Mouse (Mus musculus) urinary bladder, postnatal 25 days (tissue): ENCODE data around the gene Mmp25.
"Not testable (repeated sequence)": the region's sequence is repeated elsewhere in the genome, so short reads cannot be mapped to it uniquely, and the experiment has no call there.

Source experiments
- DNase-seq: peaks from one replicate; pipeline ENCODE4 v3.0.0; 2022; ENCODE audit warnings: low spot score

Mmp25 gene

DNA sequence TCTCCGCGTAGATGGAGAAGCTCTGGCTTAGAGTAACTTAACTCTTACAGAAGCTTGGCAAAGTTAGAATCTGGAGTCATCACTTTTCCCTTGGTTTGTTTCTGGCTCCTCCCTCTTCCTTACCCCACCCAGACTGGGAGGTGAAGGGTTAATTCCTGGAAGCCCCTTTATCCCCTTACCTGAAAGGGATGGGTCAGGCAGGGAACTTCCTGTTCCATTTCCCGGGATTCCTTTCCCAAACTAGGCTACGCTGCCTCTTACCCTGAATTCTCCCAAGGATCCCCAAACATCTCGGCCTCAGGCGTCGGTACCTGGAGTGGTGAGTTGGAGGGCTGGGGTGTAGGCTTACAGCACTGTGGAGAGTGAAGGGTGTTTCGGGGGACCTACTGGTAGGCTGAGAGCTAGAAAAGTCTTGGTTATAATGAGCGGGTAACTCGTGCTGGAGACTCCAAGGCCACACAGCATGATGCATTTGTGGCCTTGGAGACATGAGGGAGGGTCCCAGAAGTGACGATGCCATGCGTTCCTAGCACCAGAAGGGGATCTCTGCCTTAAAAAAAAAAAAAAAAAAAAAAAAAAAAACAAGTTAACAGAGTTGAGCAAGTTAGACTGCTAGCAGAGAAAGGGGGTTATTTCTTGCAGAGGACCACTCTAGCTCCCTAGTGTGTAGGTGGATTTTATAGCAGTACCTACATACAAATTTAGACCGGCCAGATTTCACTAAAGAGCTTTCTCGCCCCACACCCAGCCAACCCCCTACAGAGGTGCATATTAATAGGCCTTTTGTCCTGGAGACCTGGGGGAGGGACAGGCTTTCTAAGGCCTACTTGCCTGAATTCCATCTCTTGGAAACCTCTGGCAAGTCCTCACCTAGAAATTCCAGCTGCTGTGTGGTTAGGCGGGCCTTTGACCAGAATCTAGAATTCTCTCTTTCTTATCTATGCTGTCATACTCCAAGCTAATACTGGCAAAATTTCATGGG, 44.1 kb downstream of the Mmp25 start, which contains the start of gene Zscan10:
TSS of gene Zscan10 (plus strand) at position 216 of the 982 bp plus-strand sequence.
- no peak for DNase-seq

DNA sequence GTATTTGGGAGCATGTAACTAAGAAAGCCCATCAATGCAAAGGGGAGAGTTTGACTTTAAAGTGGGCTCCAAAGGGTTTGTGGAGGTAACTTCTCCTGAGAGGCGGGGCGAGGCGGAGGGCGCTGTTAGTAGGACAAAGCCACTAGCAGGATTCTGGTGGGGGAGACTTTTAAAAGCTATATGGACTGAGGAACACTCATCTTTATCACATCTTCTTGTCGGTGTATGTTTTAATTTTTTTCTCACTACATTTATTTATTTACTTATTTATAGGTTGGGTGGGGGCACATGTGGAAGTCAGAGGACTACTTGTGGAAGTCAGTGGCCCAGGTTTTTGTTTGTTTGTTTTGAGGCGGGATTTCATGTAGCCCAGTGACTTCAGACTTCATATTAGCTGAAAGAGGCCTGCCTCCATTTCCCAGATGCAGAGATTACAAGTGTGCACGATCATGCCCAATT, 45.4 kb downstream of the Mmp25 start:
- DNase-seq: no peak

DNA sequence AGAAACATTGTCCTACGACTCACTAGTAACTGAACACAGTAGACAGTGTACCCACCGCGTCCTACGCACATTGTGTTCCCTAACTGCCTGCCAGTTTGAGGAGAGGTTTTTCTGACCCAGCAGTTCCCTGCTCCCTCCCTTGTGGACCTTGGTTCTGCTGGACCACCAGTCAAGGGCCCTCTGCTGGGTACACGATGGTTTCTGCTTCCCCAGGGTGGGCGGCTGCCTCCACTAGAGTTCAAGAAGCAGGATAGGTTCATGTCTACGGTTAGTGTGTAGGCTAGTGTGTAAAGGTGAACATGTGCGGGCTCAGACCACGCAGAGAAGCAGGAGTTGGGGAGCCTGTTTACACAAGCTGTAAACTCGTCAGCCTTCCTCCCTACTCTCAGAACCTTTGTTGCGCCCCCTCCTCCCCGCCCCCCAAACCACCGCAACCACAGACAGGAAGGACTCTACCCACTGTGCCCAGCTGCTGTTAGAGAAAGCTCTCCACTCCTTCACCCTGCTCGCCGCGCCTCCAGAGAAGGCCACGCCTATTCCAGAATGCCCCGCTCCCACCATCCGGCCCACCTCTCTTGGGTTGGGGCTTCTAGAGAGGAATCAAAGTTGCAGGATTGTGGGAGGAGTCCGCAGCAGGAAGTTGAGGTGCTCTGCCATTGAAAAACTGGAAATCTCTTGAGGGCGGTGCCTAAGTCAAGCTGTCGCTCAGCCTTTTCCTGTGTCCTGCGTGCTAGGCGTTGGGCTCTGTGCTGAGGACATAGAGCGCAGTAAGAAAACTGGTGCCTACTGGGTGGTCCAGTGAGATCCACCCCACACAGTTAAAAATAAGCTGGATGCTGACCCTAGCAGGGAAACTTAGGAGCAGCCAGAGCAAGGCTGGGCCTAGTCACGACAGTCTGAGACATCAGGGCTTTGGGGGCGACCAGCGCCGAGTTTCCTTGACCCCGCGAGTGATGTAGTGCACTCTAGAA, 46.2 kb downstream of the Mmp25 start, which contains the start of gene Zfp13:
TSS of gene Zfp13 (minus strand) at position 906 of the 971 bp plus-strand sequence.
- DNase-seq: peak; percentile 64

DNA sequence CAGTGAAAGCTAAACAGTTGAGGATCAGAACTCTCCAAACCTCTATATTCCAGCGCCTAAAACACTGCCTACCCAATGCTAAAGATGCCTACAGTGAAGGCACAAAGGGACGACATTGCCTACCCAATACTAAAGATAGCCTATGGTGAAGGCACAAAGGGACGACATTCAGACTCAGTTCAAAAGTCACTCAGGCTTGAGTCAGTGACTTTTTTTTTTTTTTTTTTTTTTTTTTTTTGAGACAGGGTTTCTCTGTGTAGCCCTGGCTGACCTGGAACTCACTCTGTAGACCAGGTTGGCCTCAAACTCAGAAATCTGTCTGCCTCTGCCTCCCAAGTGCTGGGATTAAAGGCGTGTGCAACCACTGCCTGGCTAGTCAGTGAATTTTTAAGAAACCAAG, 49.9 kb downstream of the Mmp25 start:
- not testable (repeated sequence) for DNase-seq

DNA sequence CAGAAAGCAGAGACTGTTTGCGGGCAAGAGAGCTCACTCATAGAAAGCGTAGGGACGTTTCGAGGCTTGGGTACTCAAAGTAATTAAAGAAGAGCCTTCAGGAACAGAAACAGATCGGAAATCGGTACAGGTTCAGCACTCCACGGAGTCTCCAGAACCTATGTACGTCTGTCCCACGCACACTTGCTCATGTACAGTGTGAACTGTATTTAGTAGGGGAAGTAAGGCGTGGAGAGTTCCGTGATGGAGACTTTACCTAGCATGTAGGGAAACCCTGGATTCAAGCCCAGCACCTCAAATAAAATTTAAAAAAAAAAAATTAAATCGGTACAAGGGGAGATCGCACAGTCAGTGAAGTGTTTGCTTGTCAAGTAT, 52.2 kb downstream of the Mmp25 start:
- no peak for DNase-seq

DNA sequence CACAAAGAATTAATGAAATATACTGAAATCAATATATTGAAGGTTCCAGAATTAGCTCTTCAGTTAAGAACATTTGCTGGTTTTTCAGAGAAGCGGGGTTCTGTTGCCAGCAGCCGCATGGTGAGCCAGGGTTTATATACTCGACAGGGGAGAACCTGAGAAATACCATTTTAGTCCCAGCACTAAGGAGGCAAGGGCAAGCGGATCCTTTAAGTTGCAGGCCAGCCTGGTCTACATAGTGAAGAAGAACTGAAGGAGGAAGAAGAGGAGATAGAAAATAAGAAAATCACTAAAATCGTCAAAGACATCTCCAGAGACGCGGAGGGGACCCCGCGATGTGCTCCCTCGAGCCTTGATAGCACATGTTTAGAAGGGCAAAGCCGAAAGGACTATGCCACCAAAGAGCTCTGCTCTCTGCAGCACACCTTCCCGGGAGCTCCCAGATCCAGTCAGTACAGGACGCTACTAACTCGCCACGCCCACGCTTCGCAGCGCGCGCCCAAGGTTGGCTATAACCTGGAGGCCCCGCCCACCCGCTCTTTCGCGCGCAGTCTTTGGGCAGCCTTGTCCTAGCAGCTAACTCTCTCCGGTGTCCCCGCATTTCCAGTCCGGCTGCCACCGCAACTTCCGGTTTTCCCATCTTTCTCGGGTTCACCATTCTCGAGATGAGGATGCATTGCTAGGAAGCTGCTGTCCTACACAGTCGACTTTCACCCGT, 52.7 kb downstream of the Mmp25 start:
- DNase-seq: peak; percentile 89

DNA sequence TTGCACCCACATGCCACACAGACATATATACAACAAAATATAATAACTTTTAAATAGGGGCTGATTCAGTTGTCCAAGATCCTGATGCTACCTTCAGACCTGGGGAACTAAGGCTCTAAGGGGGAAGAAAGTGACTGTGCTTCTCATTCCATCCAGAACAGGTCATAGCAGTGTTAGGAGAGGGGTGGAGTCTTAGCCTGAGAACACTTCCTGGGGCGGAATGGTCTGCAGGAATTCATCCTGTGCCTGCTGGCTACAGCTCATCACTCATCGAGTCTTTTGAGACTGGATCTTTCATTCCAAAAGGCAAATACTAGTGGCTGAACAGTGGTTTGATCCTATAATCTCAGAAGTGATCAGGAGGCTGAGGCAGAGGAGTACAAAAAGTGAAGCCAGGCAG, 57.8 kb downstream of the Mmp25 start:
- no peak for DNase-seq

DNA sequence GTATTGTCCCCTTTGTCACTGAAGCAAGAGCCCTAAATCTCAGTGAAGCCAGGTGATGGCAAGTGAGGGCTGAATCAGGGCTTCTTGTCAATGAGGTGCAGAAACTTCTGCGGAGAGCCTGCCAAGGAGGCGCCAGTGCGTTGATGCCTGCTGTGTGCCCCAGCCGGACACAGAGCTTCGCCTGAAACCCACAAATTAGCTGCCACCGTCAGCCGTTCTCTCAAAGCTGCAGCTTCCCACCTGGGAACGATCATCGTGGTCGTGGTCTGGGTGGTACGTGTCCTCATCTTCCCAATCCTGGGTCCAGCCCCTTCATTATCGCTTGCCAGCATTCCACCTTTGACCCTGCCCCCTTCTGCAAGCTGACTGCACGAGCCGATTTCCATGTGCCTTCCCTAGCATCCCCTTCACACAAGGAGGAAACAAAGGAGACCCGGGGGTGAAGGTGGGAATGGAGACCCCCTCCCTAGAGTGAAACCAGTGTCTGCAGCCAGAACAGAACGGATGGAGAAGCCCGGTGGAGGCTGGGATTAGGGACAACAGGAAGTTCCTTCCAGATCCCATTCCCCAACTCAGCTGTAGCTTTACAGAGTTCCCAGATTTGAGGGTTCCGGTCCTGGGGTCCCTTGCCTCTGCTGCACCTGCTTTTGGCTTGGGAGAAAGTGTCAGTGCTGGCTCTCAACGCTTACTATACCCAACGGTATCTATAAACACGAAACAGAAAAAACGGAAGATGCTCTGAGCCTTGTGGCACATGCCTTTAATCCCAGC, 59.2 kb downstream of the Mmp25 start:
- DNase-seq: peak; percentile 40

DNA sequence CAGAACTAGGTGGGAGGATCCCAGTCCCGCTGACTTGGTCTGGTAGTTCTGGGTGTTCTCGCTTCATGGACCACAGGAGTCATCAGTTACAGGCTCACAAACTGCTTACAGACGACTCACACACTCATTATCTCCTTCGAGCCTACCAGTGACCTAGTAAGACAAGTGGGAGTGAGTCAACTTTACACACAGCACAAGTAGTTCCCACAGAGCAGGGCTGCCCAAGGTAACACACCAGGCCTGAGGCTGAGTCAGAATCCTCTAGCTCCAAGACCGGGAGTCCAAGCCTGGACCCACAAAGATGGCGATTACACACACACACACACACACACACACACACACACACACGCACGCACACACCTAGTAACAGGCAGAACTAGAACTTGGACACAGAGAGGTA, 60.3 kb downstream of the Mmp25 start:
- DNase-seq: no peak
